Mouse (Mus musculus): ENCODE data around the gene Slc9a5. TPM values are rescaled to one million over a fixed set of nuclear protein-coding genes. Genes with fewer than 3 reads are reported as not detected.

The Slc9a5 gene
- polyA plus RNA-seq, 1 experiment from 2014 or later, result 0.15 TPM

GRCm38 (mm10) chr8:105389096-105389495 is 40.5 kb downstream of the Slc9a5 start:
- no peak for DNase-seq
- Histone ChIP-seq H3K9me3 (replicated peaks) (no peaks in the 10 kb centered on the region), H3K9ac (no peak overlapping the region), H3K27ac (no peak overlapping the region), H3K4me1 (replicated peaks) (no peaks in the 10 kb centered on the region), H3K4me3 (replicated peaks) (no peak overlapping the region), H3K36me3 (no peaks in the 10 kb centered on the region), H3K4me2 (no peak overlapping the region), H3K27me3 (peaks cover 4% of the 10 kb centered on the region; the same call in 1 of the 2 replicates)
- ATAC-seq (ENCODE audit: low read depth), result no peak
- 54% methylated on average over 6 of the region's 6 CpGs for WGBS (ENCODE audit: insufficient replicate concordance)

GRCm38 (mm10) chr8:105393089-105393787 is 44.6 kb downstream of the Slc9a5 start:
- H3K9ac ChIP-seq, result no peak overlapping the region
- WGBS (ENCODE audit: insufficient replicate concordance), result 69% methylated on average over 12 of the region's 12 CpGs
- no peaks in the 10 kb centered on the region for H3K9me3 ChIP-seq (replicated peaks)
- ATAC-seq (ENCODE audit: low read depth), result no peak
- H3K27ac ChIP-seq, result no peak overlapping the region
- H3K4me3 ChIP-seq (replicated peaks), result no peak overlapping the region
- H3K4me1 ChIP-seq (replicated peaks), result no peaks in the 10 kb centered on the region
- no peak for DNase-seq
- no peaks in the 10 kb centered on the region for H3K36me3 ChIP-seq
- peaks cover 7% of the 10 kb centered on the region; the same call in 1 of the 2 replicates for H3K27me3 ChIP-seq
- H3K4me2 ChIP-seq, result no peak overlapping the region

DNA sequence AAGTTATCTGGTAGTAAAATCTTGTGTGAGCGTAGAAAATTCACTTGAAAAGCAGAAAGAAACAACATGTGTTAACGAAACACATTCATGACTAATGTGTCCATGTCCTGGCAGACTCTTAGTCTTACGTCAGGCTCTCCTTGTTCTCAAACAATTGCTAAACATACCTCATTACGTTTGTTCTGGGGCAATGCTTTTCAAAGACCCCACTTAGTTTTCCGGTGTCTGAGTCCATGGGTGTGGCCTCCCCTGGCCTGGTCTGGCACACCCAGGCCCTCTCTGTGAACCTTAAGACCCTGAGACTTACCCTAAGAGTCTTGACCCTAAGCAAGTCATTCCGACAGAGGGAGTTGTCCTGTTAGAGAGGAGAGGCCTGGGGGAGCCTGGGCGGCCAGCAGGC is 45.3 kb downstream of the Slc9a5 start:
- no peaks in the 10 kb centered on the region for H3K9me3 ChIP-seq (replicated peaks)
- WGBS (ENCODE audit: insufficient replicate concordance), result 68% methylated on average over 7 of the region's 7 CpGs
- H3K4me2 ChIP-seq, result no peak overlapping the region
- ATAC-seq (ENCODE audit: low read depth) (no peak), DNase-seq (no peak)
- no peaks in the 10 kb centered on the region for H3K4me1 ChIP-seq (replicated peaks)
- no peak overlapping the region for H3K27ac ChIP-seq
- no peak overlapping the region for H3K9ac ChIP-seq
- H3K36me3 ChIP-seq, result no peaks in the 10 kb centered on the region
- H3K4me3 ChIP-seq (replicated peaks), result no peak overlapping the region
- H3K27me3 ChIP-seq, result peaks cover 7% of the 10 kb centered on the region; the same call in 1 of the 2 replicates

DNA sequence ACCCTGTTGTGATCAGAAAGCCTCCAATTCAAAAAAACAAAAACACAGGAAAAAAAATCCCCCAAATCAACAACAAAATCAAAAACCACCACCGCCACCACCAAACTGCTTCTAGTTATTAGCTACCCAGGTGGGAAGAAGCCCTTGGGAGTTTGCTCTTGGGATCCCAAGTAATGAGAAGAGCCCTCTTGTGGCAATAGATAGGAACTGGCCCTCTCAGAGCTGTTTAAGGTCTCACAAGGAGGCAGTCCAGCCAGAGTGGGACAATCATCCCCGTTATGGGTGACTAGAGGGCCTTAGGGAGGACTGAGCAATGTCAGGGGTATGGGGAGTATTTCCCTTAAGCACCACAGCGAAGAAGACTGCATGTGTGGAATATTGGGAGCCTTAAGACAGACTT is 49.1 kb downstream of the Slc9a5 start:
- DNase-seq (no peak), ATAC-seq (ENCODE audit: low read depth) (no peak)
- H3K27ac ChIP-seq, result no peak overlapping the region
- no peaks in the 10 kb centered on the region for H3K4me1 ChIP-seq (replicated peaks)
- no peak overlapping the region for H3K4me3 ChIP-seq (replicated peaks)
- peaks cover 2% of the 10 kb centered on the region; the same call in 1 of the 2 replicates for H3K9me3 ChIP-seq (replicated peaks)
- WGBS (ENCODE audit: insufficient replicate concordance), result 26% methylated on average over 3 of the region's 3 CpGs
- H3K27me3 ChIP-seq, result peaks cover 10% of the 10 kb centered on the region
- no peak overlapping the region for H3K4me2 ChIP-seq
- no peaks in the 10 kb centered on the region for H3K36me3 ChIP-seq
- H3K9ac ChIP-seq, result no peak overlapping the region

DNA sequence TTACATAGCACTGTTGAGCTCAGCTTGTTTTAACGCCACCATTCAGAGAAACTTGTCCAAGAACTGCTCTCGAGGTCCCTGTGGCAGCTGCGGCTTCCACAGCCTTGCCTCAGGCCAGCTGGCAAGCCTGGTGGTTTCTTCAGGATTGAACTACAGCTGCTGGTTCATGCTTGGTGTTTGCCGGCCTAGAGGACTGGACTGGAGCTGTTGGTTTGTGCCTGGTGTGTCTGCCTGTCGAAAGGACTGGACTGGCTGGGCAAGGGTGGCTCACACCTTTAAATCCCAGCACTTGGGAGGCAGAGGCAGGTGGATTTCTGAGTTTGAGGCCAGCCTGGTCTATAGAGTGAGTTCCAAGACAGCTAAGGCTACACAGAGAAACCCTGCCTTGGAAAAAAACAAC is 51.4 kb downstream of the Slc9a5 start:
- ATAC-seq (ENCODE audit: low read depth) (no peak), DNase-seq (no peak)
- no peaks in the 10 kb centered on the region for H3K36me3 ChIP-seq
- H3K9ac ChIP-seq, result no peak overlapping the region
- H3K27ac ChIP-seq, result no peak overlapping the region
- no peaks in the 10 kb centered on the region for H3K4me1 ChIP-seq (replicated peaks)
- H3K9me3 ChIP-seq (replicated peaks), result peaks cover 2% of the 10 kb centered on the region; the same call in 1 of the 2 replicates
- 59% methylated on average over 5 of the region's 5 CpGs for WGBS (ENCODE audit: insufficient replicate concordance)
- no peak overlapping the region for H3K4me3 ChIP-seq (replicated peaks)
- H3K4me2 ChIP-seq, result no peak overlapping the region
- H3K27me3 ChIP-seq, result peaks cover 10% of the 10 kb centered on the region

GRCm38 (mm10) chr8:105403467-105403866 is 54.8 kb downstream of the Slc9a5 start:
- Histone ChIP-seq H3K4me1 (replicated peaks) (no peaks in the 10 kb centered on the region), H3K27ac (no peak overlapping the region), H3K4me3 (replicated peaks) (no peak overlapping the region), H3K9ac (no peak overlapping the region), H3K36me3 (no peaks in the 10 kb centered on the region), H3K9me3 (replicated peaks) (peaks cover 2% of the 10 kb centered on the region; the same call in 1 of the 2 replicates), H3K4me2 (no peak overlapping the region), H3K27me3 (peaks cover 7% of the 10 kb centered on the region)
- 70% methylated on average over 8 of the region's 8 CpGs for WGBS (ENCODE audit: insufficient replicate concordance)
- DNase-seq (no peak), ATAC-seq (ENCODE audit: low read depth) (no peak)

GRCm38 (mm10) chr8:105404496-105404895 is 55.9 kb downstream of the Slc9a5 start:
- H3K4me1 ChIP-seq (replicated peaks), result no peaks in the 10 kb centered on the region
- H3K9ac ChIP-seq, result no peak overlapping the region
- ATAC-seq (ENCODE audit: low read depth) (no peak), DNase-seq (no peak)
- no peak overlapping the region for H3K27ac ChIP-seq
- WGBS (ENCODE audit: insufficient replicate concordance), result 66% methylated on average over 1 of the region's 1 CpGs
- peaks cover 2% of the 10 kb centered on the region; the same call in 1 of the 2 replicates for H3K9me3 ChIP-seq (replicated peaks)
- no peaks in the 10 kb centered on the region for H3K36me3 ChIP-seq
- H3K4me3 ChIP-seq (replicated peaks), result no peak overlapping the region
- peaks cover 7% of the 10 kb centered on the region for H3K27me3 ChIP-seq
- H3K4me2 ChIP-seq, result no peak overlapping the region

DNA sequence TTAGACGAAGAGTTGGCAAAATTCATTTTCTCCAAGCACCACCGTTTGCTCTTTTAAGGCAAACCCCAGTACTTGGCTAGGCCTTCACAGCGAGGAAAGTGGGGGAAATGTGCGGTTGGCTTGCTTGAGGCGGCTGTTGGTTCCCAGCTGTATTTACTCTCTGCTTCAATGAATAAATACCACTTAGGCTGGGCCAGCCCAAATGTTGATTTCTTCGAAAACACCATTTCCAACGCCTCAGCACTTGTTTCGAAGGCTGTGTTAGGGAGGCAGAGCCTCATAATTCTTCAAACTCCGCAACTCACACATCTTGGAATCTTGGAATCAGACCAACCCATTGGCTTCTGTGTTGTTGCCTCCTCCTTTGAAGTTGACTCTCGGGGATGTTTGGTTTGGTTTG is 57.8 kb downstream of the Slc9a5 start:
- no peak overlapping the region for H3K27ac ChIP-seq
- no peak overlapping the region for H3K4me2 ChIP-seq

GRCm38 (mm10) chr8:105408331-105408730 is 59.7 kb downstream of the Slc9a5 start:
- WGBS (ENCODE audit: insufficient replicate concordance), result 61% methylated on average over 7 of the region's 7 CpGs
- no peak overlapping the region for H3K4me3 ChIP-seq (replicated peaks)
- peaks cover 19% of the 10 kb centered on the region for H3K27me3 ChIP-seq
- no peak overlapping the region for H3K4me2 ChIP-seq
- no peaks in the 10 kb centered on the region for H3K9me3 ChIP-seq (replicated peaks)
- no peaks in the 10 kb centered on the region for H3K36me3 ChIP-seq
- H3K9ac ChIP-seq, result no peak overlapping the region
- H3K27ac ChIP-seq, result no peak overlapping the region
- peaks cover 2% of the 10 kb centered on the region for H3K4me1 ChIP-seq (replicated peaks)
- ATAC-seq (ENCODE audit: low read depth), result no peak
- no peak for DNase-seq

More for the DNA sequence above, 57.8 kb downstream of the Slc9a5 start:
- no peaks in the 10 kb centered on the region for H3K36me3 ChIP-seq
- H3K4me1 ChIP-seq (replicated peaks), result no peaks in the 10 kb centered on the region
- WGBS (ENCODE audit: insufficient replicate concordance), result 66% methylated on average over 10 of the region's 10 CpGs
- no peak overlapping the region for H3K9ac ChIP-seq
- DNase-seq, result no peak
- no peak for ATAC-seq (ENCODE audit: low read depth)
- no peak overlapping the region for H3K4me3 ChIP-seq (replicated peaks)
- no peaks in the 10 kb centered on the region for H3K9me3 ChIP-seq (replicated peaks)
- H3K27me3 ChIP-seq, result peaks cover 5% of the 10 kb centered on the region; the same call in 1 of the 2 replicates

- DNase-seq, result no peak
- Histone ChIP-seq H3K4me3 (replicated peaks) (no peak overlapping the region), H3K36me3 (no peaks in the 10 kb centered on the region), H3K4me2 (no peak overlapping the region), H3K27ac (no peak overlapping the region), H3K4me1 (replicated peaks) (peaks cover 9% of the 10 kb centered on the region), H3K9me3 (replicated peaks) (no peaks in the 10 kb centered on the region), H3K27me3 (peaks cover 35% of the 10 kb centered on the region), H3K9ac (no peak overlapping the region)
- 85% methylated on average over 6 of the region's 6 CpGs for WGBS (ENCODE audit: insufficient replicate concordance)
- no peak for ATAC-seq (ENCODE audit: low read depth)
These were observed 61.3 kb downstream of the Slc9a5 start for GRCm38 (mm10) chr8:105409947-105410346.

- DNase-seq (peak; percentile 67), ATAC-seq (ENCODE audit: low read depth) (peak; percentile 84)
- Histone ChIP-seq H3K36me3 (no peaks in the 10 kb centered on the region), H3K4me1 (replicated peaks) (peaks cover 9% of the 10 kb centered on the region), H3K9me3 (replicated peaks) (no peaks in the 10 kb centered on the region), H3K9ac (no peak within 1 kb of the TSS), H3K27me3 (peaks cover 53% of the 10 kb centered on the region), H3K27ac (no peak within 1 kb of the TSS), H3K4me2 (peak within 1 kb of the TSS; percentile 64), H3K4me3 (replicated peaks) (peak within 1 kb of the TSS; percentile 44)
- 1% methylated on average over 34 of the region's 34 CpGs for WGBS (ENCODE audit: insufficient replicate concordance)
These were observed 64.7 kb downstream of the Slc9a5 start, which contains the start of the genes Kctd19 and Lrrc36 for GRCm38 (mm10) chr8:105413391-105413790. TSS of gene Kctd19 (minus strand) at chr8:105413502. TSS of gene Lrrc36 (plus strand) at chr8:105413571.

DNA sequence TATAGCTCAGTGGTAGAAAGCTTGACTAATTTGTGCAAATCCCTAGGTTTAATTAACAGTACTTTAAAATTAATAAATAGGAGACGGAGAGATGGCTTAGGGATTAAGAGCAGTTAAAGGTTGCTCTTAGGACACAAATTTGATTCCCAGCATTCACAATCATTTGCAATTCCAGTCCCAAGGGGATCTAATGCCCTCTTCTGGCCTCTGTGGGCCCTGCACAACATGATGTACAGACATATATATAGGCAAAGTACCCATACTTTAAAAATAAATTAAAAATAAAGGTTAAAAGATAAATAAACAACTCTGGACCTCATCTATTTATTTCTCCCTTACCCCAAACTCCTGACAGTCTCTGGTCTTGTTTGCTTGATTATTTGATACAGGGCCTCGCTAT is 70.3 kb downstream of the Slc9a5 start:
- no peak overlapping the region for H3K9ac ChIP-seq
- H3K9me3 ChIP-seq (replicated peaks), result no peaks in the 10 kb centered on the region
- no peak overlapping the region for H3K27ac ChIP-seq
- no peak overlapping the region for H3K4me2 ChIP-seq
- no peak for ATAC-seq (ENCODE audit: low read depth)
- no peak overlapping the region for H3K4me3 ChIP-seq (replicated peaks)
- H3K36me3 ChIP-seq, result no peaks in the 10 kb centered on the region
- H3K27me3 ChIP-seq, result peaks cover 28% of the 10 kb centered on the region
- no peak for DNase-seq
- WGBS (ENCODE audit: insufficient replicate concordance), result 66% methylated on average over 2 of the region's 2 CpGs
- H3K4me1 ChIP-seq (replicated peaks), result peaks cover under 1% of the 10 kb centered on the region; the same call in 1 of the 2 replicates
